Mouse (Mus musculus): Measurements from ENCODE around the gene Hsd17b11. TPM values are rescaled to one million over a fixed set of nuclear protein-coding genes. Genes with fewer than 3 reads are reported as not detected.

The Hsd17b11 gene
- polyA plus RNA-seq (2016; fragmentation: Nextera tagmentation; extraction: Ambion mirVana) = 1.3 and 1.6 TPM in 2 replicates

DNA sequence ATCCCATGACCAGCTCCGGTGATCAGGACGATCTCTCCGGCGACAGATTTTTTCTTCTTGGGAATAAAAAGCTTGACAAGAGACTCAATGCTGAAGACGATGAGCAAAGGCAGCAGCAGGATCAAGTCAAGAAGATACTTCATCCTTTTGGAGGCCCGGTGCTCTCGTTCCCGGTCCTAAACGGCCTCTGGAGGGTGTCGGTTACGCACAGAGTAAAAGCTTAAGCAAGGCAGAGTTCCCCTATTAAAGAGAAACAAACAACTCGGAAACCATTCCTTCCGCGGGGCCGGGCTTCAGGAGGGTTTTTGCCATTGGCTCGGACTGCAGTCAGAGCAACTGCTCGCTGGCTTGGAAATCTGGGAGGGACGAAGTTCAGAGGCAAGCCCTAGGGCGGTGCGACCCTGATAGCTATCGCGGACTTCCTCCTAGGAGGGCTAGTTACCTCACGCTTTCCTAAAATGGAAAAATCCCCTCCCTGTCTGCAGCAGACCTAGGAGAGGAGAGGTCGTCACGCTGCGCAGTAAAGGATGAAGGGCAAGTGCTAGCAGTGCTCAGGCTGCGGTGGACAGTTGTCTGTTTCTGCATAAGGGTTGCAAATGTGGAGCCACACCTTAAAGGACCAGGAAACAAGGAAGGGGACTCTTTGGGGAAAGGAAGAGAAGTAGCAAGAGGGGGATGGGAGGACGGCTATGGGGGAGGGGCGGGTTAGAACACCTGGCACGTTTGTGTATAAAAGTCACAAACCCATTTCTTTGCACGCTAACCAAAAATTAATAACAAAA, at the start of gene Hsd17b11:
TSS of gene Hsd17b11 (minus strand) at position 323 of the 782 bp plus-strand sequence.
- peak within 1 kb of the TSS; percentile 79 for H3K27ac ChIP-seq (replicated peaks)
- H3K27me3 ChIP-seq (ENCODE audit: low read depth, poor library complexity, severe bottlenecking) = peaks cover 44% of the 10 kb centered on the region
- 2% methylated on average over 31 of the region's 31 CpGs for WGBS
- H3K9me3 ChIP-seq (replicated peaks) = no peaks in the 10 kb centered on the region
- peak; percentile 71 for DNase-seq (ENCODE audit: low spot score)
- peak within 1 kb of the TSS; percentile 60 for H3K4me3 ChIP-seq
- no peaks in the 10 kb centered on the region for H3K36me3 ChIP-seq
- peaks cover 27% of the 10 kb centered on the region for H3K4me1 ChIP-seq

DNA sequence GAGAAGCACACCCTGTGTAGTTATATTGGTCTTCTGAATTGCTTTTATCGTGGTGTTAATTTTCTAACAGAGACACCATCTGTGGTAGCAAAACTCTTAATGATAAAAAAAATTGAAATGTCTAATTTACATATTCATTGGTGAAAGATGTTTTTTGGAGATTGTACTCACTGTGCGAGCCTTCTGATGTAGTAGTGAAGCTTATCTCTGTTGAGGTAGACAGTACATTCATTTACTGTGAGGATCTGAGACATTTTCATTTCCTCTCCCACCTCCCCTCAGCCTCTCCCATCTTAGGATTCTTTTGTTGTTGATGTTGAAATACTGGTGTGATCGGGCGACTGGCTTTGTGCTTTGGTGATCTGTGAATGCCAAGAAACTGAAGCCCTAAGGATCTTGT, 49.3 kb upstream of the Hsd17b11 start:
- no peaks in the 10 kb centered on the region for H3K36me3 ChIP-seq
- WGBS = 70% methylated on average over 4 of the region's 4 CpGs

GRCm38 (mm10) chr5:104068751-104069150, 47.0 kb upstream of the Hsd17b11 start:
- Histone ChIP-seq H3K9me3 (replicated peaks) (no peaks in the 10 kb centered on the region), H3K4me1 (peaks cover 25% of the 10 kb centered on the region), H3K36me3 (peaks cover 13% of the 10 kb centered on the region), H3K4me3 (no peak overlapping the region), H3K27me3 (ENCODE audit: low read depth, poor library complexity, severe bottlenecking) (no peaks in the 10 kb centered on the region), H3K27ac (replicated peaks) (no peak overlapping the region)
- WGBS = 83% methylated on average over 7 of the region's 7 CpGs
- peak; percentile 49 for DNase-seq (ENCODE audit: low spot score)

More for the DNA sequence above, 49.3 kb upstream of the Hsd17b11 start:
- Histone ChIP-seq H3K27me3 (ENCODE audit: low read depth, poor library complexity, severe bottlenecking) (peaks cover 7% of the 10 kb centered on the region; the same call in 1 of the 2 replicates), H3K9me3 (replicated peaks) (no peaks in the 10 kb centered on the region), H3K4me3 (no peak overlapping the region), H3K4me1 (peaks cover 32% of the 10 kb centered on the region), H3K27ac (replicated peaks) (0 out of 2 replicates have a peak overlapping the region, but pooled peaks have one; percentile 63)
- DNase-seq (ENCODE audit: low spot score) = no peak

GRCm38 (mm10) chr5:104062773-104063551, 41.2 kb upstream of the Hsd17b11 start:
- no peak for DNase-seq (ENCODE audit: low spot score)
- peaks cover 60% of the 10 kb centered on the region for H3K36me3 ChIP-seq
- H3K4me3 ChIP-seq = no peak overlapping the region
- H3K4me1 ChIP-seq = no peaks in the 10 kb centered on the region
- no peaks in the 10 kb centered on the region for H3K9me3 ChIP-seq (replicated peaks)
- 88% methylated on average over 11 of the region's 11 CpGs for WGBS
- H3K27me3 ChIP-seq (ENCODE audit: low read depth, poor library complexity, severe bottlenecking) = no peaks in the 10 kb centered on the region
- no peak overlapping the region for H3K27ac ChIP-seq (replicated peaks)

DNA sequence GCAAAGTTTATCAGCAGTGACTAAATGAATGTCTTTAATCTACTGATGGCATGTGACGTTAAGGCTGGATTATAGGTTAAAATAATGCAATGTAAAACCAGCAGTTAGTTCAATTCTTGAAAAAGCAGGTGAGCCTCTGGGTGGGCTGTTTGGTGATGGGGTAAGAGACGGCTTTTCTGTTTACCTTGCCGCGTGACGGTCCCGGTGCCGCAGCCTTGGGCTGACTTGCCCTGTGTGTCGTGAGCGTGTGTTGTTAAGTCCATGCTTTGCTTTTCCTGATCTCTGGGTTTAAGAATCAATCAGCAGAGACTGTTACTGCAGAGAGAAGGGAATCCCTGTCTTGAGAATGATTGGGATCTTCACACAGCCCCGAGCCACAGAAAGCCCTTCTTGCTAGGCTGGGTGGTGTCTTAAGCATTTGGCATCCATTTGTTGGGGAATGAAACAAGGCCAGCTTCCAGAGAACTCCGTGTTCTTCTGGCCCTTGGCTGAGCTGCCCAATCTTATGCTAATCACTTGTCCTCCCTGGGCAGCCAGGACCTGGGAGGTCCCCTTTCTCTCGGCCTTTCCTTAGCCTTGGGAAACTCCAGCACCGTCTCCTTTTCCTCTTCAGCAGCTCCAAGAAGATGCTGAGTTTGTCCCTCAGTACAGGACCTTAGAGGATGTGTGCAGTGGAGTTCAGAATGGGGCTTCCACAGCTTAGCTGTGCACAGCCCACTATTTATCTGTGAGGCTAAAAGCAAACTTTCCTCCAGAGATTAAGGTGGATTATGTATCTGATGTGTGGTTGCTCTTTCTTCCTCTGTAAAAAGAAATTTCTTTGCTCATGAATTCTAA, 40.4 kb upstream of the Hsd17b11 start:
- Histone ChIP-seq H3K27me3 (ENCODE audit: low read depth, poor library complexity, severe bottlenecking) (no peaks in the 10 kb centered on the region), H3K9me3 (replicated peaks) (no peaks in the 10 kb centered on the region), H3K4me1 (no peaks in the 10 kb centered on the region), H3K36me3 (peaks cover 62% of the 10 kb centered on the region), H3K4me3 (no peak overlapping the region), H3K27ac (replicated peaks) (no peak overlapping the region)
- 79% methylated on average over 13 of the region's 13 CpGs for WGBS
- no peak for DNase-seq (ENCODE audit: low spot score)

GRCm38 (mm10) chr5:104060429-104060828, 38.7 kb upstream of the Hsd17b11 start:
- Histone ChIP-seq H3K9me3 (replicated peaks) (no peaks in the 10 kb centered on the region), H3K27me3 (ENCODE audit: low read depth, poor library complexity, severe bottlenecking) (no peaks in the 10 kb centered on the region), H3K36me3 (peaks cover 70% of the 10 kb centered on the region), H3K4me3 (no peak overlapping the region), H3K27ac (replicated peaks) (no peak overlapping the region), H3K4me1 (no peaks in the 10 kb centered on the region)
- 93% methylated on average over 5 of the region's 5 CpGs for WGBS
- DNase-seq (ENCODE audit: low spot score) = no peak

GRCm38 (mm10) chr5:104059628-104060027, 37.9 kb upstream of the Hsd17b11 start:
- 89% methylated on average over 9 of the region's 9 CpGs for WGBS
- H3K4me1 ChIP-seq = no peaks in the 10 kb centered on the region
- H3K4me3 ChIP-seq = no peak overlapping the region
- no peaks in the 10 kb centered on the region for H3K9me3 ChIP-seq (replicated peaks)
- no peak overlapping the region for H3K27ac ChIP-seq (replicated peaks)
- no peaks in the 10 kb centered on the region for H3K27me3 ChIP-seq (ENCODE audit: low read depth, poor library complexity, severe bottlenecking)
- no peak for DNase-seq (ENCODE audit: low spot score)
- H3K36me3 ChIP-seq = peaks cover 68% of the 10 kb centered on the region

GRCm38 (mm10) chr5:104058021-104058420, 36.3 kb upstream of the Hsd17b11 start:
- Histone ChIP-seq H3K27ac (replicated peaks) (no peak overlapping the region), H3K4me1 (no peaks in the 10 kb centered on the region), H3K9me3 (replicated peaks) (no peaks in the 10 kb centered on the region), H3K36me3 (peaks cover 55% of the 10 kb centered on the region), H3K27me3 (ENCODE audit: low read depth, poor library complexity, severe bottlenecking) (no peaks in the 10 kb centered on the region), H3K4me3 (no peak overlapping the region)
- WGBS = 64% methylated on average over 15 of the region's 15 CpGs
- peak; percentile 52 for DNase-seq (ENCODE audit: low spot score)

DNA sequence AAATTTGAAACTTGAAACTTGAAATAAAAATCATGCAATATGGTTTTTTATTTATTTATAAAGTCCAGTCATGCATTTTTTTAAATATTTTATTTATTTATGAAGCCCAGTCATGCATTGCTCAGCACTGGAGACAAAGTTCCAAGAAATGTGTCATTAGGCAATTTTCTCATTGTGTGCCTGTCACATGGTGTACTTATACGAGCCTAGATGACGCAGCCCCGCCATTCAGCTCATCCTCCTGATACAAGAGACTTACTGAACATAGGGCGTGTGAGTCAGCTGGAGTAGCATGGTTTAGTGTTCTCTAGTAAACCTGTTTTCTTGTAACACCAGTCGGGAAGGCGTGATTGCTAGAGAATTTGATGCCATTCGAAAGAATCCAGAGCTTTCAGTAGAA, 34.6 kb upstream of the Hsd17b11 start:
- 88% methylated on average over 7 of the region's 7 CpGs for WGBS
- DNase-seq (ENCODE audit: low spot score) = no peak
- no peaks in the 10 kb centered on the region for H3K9me3 ChIP-seq (replicated peaks)
- H3K27me3 ChIP-seq (ENCODE audit: low read depth, poor library complexity, severe bottlenecking) = no peaks in the 10 kb centered on the region
- no peak overlapping the region for H3K4me3 ChIP-seq
- peaks cover 58% of the 10 kb centered on the region for H3K36me3 ChIP-seq
- H3K4me1 ChIP-seq = no peaks in the 10 kb centered on the region
- no peak overlapping the region for H3K27ac ChIP-seq (replicated peaks)

- WGBS = 89% methylated on average over 4 of the region's 4 CpGs
- no peak for DNase-seq (ENCODE audit: low spot score)
- no peak overlapping the region for H3K4me3 ChIP-seq
- H3K36me3 ChIP-seq = peaks cover 58% of the 10 kb centered on the region
- no peaks in the 10 kb centered on the region for H3K4me1 ChIP-seq
- no peaks in the 10 kb centered on the region for H3K27me3 ChIP-seq (ENCODE audit: low read depth, poor library complexity, severe bottlenecking)
- H3K27ac ChIP-seq (replicated peaks) = no peak overlapping the region
- no peaks in the 10 kb centered on the region for H3K9me3 ChIP-seq (replicated peaks)
Measured at GRCm38 (mm10) chr5:104055816-104056215, 34.1 kb upstream of the Hsd17b11 start.

DNA sequence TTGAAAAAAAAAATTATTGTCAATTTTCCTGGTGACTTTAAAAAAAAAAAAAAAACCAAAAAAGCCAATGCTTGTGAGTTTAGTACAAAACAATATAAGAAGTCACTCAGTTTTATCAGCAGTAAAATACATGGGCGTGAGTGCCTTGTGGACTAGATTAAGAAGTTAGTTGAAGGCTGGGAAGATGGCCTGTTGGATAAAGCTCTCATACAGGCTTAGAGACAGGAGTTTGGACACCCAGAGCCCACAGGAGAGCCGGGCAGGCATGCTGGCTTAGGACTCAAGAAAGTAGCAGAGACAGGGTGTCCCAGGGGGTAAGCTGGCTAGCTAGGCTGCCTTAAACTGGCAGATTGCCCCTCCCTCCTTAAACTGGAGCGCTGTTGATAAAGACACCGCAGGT, 33.2 kb upstream of the Hsd17b11 start:
- Histone ChIP-seq H3K36me3 (peaks cover 54% of the 10 kb centered on the region), H3K27ac (replicated peaks) (no peak overlapping the region), H3K27me3 (ENCODE audit: low read depth, poor library complexity, severe bottlenecking) (no peaks in the 10 kb centered on the region), H3K4me1 (no peaks in the 10 kb centered on the region), H3K9me3 (replicated peaks) (no peaks in the 10 kb centered on the region), H3K4me3 (no peak overlapping the region)
- 92% methylated on average over 4 of the region's 4 CpGs for WGBS
- no peak for DNase-seq (ENCODE audit: low spot score)

DNA sequence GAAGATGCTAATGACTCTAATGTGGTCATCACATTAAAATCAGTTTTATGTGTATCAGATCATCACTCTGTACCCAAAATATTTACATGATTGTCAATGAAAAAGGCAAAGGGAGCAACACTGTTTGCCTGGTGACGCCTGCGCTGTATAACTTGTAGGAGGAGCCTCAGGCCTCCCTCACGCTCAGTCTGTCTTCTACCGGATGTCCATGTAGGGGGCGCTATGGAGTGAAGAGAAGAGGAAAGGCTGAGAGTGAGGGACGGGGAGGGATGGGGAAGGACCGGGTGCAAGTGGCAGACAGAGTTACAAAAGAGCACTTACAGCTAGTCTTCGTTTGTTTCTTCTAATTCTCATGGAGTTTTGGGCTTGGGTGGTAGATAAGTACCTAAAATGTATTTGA, 31.2 kb upstream of the Hsd17b11 start:
- H3K4me1 ChIP-seq = peaks cover 5% of the 10 kb centered on the region
- no peaks in the 10 kb centered on the region for H3K27me3 ChIP-seq (ENCODE audit: low read depth, poor library complexity, severe bottlenecking)
- H3K9me3 ChIP-seq (replicated peaks) = no peaks in the 10 kb centered on the region
- DNase-seq (ENCODE audit: low spot score) = no peak
- H3K36me3 ChIP-seq = peaks cover 43% of the 10 kb centered on the region
- H3K27ac ChIP-seq (replicated peaks) = no peak overlapping the region
- WGBS = 59% methylated on average over 8 of the region's 8 CpGs
- H3K4me3 ChIP-seq = no peak overlapping the region

Measured in midbrain, embryonic 10.5 days (tissue).